Mouse (Mus musculus) ovary, postnatal 36 days (tissue): ENCODE measurements around the gene Gm11983.
"Not testable (repeated sequence)": the region's sequence is repeated elsewhere in the genome, so short reads cannot be mapped to it uniquely, and the experiment has no call there.

Experiments
- DNase-seq: peaks from one replicate; pipeline ENCODE4 v3.0.0; 2022; ENCODE audit warnings: low spot score, mixed read lengths

The Gm11983 gene

GRCm38 (mm10) chr11:6837554-6837953 is at the start of gene Gm11983:
Gene Gm11983, minus strand, starts transcription at chr11:6837654.
- no peak for DNase-seq

DNA sequence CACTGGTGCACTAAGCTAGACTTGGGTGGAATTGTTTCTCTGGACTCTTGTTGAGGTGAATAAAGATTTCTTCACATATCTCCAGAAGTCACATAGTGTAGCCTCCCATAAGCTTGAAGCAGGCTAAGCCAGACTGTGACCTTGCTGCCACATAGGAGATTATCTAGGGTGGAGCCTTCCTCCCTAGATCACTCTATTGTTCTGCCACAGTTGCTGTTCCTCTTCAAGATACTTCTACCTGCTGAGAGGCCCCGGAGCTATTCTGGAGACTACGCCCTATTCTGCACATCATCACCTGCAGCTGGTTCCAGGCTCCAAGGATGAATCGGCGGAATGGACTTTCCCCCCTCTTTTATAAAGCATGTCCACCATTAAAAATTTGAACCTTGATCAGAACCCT is 45.6 kb upstream of the Gm11983 start:
- DNase-seq, result not testable (repeated sequence)

- DNase-seq, result no peak
These were observed 44.2 kb upstream of the Gm11983 start for GRCm38 (mm10) chr11:6881614-6882013.

- DNase-seq, result peak; percentile 27
These were observed 40.3 kb upstream of the Gm11983 start for GRCm38 (mm10) chr11:6877740-6878139.

GRCm38 (mm10) chr11:6870947-6871346 is 33.5 kb upstream of the Gm11983 start:
- DNase-seq, result no peak

GRCm38 (mm10) chr11:6865536-6865935 is 28.1 kb upstream of the Gm11983 start:
- no peak for DNase-seq

GRCm38 (mm10) chr11:6862185-6862584 is 24.7 kb upstream of the Gm11983 start:
- no peak for DNase-seq

GRCm38 (mm10) chr11:6859898-6860858 is 22.7 kb upstream of the Gm11983 start:
- DNase-seq, result no peak

GRCm38 (mm10) chr11:6859096-6859495 is 21.6 kb upstream of the Gm11983 start:
- DNase-seq, result no peak

GRCm38 (mm10) chr11:6855942-6856341 is 18.5 kb upstream of the Gm11983 start:
- DNase-seq, result no peak

DNA sequence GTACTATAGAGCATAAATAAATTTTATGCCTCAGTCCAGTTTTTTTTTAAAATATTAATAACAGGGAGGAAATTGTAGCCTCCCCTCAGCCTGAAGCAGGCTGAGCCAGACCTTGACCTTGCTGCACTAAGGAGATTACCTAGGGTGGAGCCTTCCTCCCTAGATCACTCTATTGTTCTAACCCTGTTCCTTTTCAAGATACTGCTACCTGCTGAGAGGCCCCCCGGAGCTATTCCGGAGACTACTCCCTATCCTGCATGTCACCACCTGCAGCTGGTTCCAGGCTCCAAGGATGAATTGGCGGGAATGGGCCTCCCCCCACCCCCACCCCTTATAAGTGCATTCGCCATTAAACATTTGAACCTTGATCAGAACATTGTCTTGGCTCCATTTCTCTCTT is 15.9 kb upstream of the Gm11983 start:
- not testable (repeated sequence) for DNase-seq

DNA sequence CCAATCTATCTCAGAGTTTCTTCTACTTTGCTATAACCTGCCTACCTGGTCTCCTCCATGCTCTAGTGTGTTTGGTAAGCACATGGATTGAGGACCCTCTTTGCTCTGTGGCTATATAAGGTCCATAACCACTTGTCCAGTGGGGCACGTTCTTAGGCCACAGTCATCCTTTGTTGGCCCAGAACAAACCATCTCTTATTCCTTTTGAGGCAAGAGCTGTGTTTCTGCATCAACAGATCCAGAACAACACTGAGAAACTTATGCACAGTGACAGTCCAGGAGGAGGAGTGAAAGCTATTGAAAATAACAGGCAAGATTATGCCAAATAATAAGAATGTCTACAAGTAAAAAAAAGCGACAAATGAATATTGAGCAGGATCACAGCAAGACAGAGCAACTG is 6.4 kb upstream of the Gm11983 start:
- DNase-seq, result no peak

DNA sequence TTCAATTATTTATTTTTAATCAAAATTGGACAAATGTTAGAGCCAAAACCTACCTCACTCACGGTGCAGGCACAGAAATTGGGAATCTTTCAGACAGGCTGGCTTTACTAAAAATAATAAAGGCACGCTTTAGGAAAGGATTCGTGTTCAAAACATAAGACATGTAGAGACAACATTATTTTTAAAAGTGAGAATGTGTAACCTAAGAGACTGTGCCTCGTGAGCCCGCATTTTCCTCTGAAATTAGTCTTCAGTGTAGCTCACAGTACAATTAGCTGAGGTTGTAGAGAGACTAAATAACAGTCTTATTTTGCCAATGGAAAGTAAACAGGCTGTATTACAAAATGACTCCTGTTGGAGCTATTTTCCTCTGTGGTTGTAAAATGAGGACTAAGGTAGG is 4.7 kb upstream of the Gm11983 start:
- no peak for DNase-seq

- DNase-seq, result no peak
These were observed 3.3 kb upstream of the Gm11983 start for GRCm38 (mm10) chr11:6840775-6841174.

DNA sequence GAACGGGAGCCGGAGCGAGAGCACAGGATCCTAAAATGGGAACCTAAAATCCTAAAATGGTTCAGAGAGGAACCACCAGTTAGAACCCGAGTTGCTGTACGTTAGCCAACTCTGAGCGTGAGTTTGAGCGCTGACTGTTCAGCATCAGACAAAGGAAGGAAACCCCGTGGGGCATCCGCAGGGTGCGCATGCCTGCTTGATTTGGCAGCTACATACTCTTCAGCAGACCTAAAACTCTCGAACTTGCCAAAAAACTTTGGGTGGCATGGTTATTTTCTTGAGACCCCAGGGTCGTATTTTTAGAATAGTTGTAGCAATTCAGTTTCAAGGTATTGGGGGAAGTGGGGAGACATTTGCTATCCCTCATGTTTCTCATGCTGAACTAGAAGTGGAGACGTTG is 2.8 kb downstream of the Gm11983 start:
- DNase-seq, result no peak

- no peak for DNase-seq
These were observed 3.7 kb downstream of the Gm11983 start for GRCm38 (mm10) chr11:6833731-6834130.

DNA sequence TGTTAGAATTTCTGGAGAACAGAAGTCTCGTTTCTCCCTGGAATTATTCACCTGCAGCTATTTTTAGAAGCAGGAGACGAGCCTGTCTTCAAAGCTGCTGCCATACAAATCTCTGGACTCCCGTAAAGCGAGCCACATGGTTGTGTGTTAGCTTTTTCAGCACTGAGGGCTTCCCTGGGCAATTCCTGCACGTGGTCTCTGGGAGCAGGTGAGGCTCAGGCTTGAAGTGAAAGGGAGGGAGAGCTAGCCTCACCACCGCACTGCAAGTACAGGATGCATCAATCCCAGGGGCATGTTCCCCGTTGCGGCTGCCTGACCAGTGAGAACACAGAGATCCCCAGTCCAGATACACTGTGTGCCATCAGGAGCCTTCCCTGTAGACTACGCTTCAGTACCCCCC is 5.5 kb downstream of the Gm11983 start:
- DNase-seq, result no peak

DNA sequence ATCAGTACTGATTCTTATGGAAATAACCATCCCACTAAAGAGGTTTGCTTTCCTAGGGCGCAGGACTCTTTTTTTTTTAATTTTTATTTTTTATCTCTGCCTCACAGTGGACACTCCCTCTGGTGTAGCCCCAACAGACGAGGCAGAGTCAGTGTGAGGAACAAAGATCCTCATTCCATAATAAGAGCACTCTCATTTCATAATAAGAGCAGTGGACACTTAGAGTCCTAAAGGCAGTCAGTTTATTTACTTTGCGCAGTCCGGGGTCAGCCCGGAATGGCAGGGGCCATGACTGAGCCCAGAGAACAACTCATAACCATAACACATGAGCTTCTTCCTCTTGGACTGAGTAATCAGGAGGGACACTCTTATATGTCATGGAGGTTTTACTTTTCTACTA is 9.3 kb downstream of the Gm11983 start:
- DNase-seq, result no peak

GRCm38 (mm10) chr11:6826157-6826556 is 11.3 kb downstream of the Gm11983 start:
- DNase-seq, result no peak

DNA sequence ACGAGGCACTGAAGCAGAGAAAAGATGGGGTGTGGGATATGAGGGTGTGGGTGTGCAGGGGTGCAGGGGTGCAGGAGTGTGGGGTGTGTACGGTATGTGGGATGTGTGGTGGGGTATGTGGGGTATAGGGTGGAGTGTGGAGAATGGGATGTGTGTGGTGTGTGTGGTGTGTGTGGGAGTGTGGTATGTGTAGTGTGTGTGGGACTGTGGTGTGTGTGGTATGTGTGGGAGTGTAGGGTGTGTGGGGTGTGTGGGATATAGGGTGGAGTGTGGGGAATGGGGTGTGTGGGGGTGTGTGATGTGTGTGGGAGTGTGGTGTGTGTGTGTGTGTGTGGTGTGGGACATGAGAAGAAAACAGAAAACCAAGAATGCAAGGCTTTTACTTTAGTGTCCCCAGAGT is 14.3 kb downstream of the Gm11983 start:
- DNase-seq, result no peak

DNA sequence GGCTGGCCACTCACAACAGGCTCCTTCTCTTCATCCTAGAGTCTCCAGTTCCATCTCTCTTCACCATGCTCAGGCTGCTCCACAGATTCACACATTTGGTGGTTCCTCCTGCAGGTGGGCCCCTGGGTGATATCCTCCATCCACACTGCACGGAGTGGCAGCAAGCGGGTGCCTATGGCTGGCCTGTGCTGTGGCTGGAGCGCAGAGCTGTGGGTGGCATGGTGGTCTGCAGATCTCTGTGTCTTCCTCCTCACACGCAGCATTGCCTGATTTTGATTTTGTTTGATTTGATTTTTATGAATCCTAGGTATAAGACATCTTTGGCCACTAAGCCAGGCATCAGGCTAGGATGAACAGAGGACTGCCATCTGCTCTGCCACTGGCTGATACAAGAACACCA is 23.0 kb downstream of the Gm11983 start:
- no peak for DNase-seq

DNA sequence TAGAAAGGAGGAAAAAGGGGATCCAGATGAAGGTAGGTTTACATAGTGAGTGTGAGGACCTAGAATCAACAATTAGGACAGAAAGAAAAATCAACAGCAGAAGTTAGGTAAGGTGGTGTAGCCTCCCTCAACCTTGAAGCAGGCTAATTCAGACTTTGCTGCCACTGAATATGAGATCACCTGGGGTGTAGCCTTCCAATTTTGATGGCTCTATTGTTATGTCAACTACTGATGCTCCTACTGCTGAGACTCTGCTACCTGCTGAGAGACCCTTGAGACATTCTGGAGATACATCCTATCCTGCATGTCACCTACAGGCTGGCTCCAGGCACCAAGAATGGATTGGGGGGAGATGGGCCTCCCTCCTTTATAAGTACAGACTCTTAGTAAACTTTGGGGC is 34.6 kb downstream of the Gm11983 start:
- not testable (repeated sequence) for DNase-seq

- DNase-seq, result no peak
These were observed 46.8 kb downstream of the Gm11983 start for GRCm38 (mm10) chr11:6790690-6791089.
